Mouse (Mus musculus) embryonic fibroblast, embryonic 13.5 days (primary cell): Measurements from ENCODE around the gene Six2.

Experiments used
- CTCF ChIP-seq: IDR thresholded peaks from 2 replicates; pipeline ENCODE4 v1.5.1; 2011; ENCODE audit warnings: mild to moderate bottlenecking, control low read depth, low read length, moderate library complexity, borderline replicate concordance; ENCODE audit not compliant: insufficient read depth
- POLR2A ChIP-seq: IDR thresholded peaks from 2 replicates; pipeline ENCODE4 v1.6.1; 2011; ENCODE audit warnings: low read depth, mild to moderate bottlenecking, control low read depth, low read length, moderate library complexity

DNA sequence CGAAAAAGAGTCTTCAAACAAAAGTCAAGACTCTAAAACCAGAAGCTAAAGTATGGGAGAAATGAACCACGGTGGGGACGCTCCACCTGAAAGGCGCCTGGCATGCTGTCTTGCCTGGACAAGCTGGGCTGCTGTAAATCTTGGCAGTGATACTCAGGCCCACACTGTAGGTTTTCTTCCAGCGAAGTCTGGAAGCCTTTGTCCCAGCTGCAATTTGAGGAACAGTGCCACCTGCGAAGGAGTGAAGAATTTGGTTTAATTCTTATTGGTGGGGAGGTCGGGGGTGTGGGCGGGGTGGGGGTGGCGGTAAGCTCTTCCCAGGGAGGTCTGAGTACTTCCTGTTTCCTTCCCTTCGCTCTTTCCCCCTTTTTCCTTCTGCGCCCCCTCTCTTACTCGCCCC lies 42.8 kb downstream of the Six2 start:
- TF ChIP-seq CTCF (no peak), POLR2A (no peak)
